21 mouse cellular contexts compared by ENCODE assay signal in the genomic region with DNA sequence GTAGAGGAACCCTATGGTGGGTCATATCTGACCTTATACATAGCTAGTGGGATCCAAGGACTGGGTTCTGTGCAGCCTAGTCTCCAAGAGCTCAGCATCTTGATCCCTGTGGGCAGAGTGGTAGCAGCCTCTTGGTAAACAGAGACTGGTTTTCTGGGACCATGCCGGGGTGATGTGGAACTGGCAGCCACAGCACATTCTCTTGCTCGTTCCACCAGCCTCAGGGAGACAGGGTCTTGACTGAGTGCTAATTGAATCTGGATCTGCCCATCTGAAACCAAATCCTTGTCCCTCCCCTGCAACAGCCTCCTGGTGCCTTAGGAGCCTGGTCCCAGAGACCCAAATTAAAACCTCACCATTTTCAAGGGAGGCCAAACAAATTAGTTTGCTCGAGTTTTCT.
"Had no signal": no experiment of that assay in that cellular context is flagged by ENCODE, and none has a peak within 500 bp of the region (broad histone marks: within the 10 kb centered on the region; RNA-seq: fewer than 3 reads in every experiment).

No protein-coding gene starts in this region.

- H3K27me3 ChIP-seq: intestine, embryonic 15.5 days; limb, embryonic 15.5 days; midbrain, embryonic 12.5 days; midbrain, embryonic 15.5 days; neural tube, embryonic 12.5 days; neural tube, embryonic 15.5 days had no signal

- H3K4me3 ChIP-seq: intestine, embryonic 15.5 days; limb, embryonic 12.5 days; limb, embryonic 15.5 days; midbrain, embryonic 12.5 days; midbrain, embryonic 15.5 days; neural tube, embryonic 12.5 days; neural tube, embryonic 15.5 days had no signal

- DNase-seq: kidney, adult 18-20 months; kidney, adult 9 months; kidney, postnatal 10 days; kidney, postnatal 4 days; left cerebral cortex, postnatal 4 days; liver, postnatal 0 days; lung, embryonic 14.5 days; right cerebral cortex, adult 18-20 months; thymus, adult 18-20 months; thymus, postnatal 36 days had no signal

- H3K4me2 ChIP-seq: intestine, embryonic 15.5 days; limb, embryonic 12.5 days; limb, embryonic 15.5 days; liver, embryonic 11.5 days; lung, embryonic 14.5 days; midbrain, embryonic 12.5 days; midbrain, embryonic 15.5 days; neural tube, embryonic 12.5 days; neural tube, embryonic 15.5 days had no signal

- H3K4me1 ChIP-seq: intestine, embryonic 15.5 days had no signal

- ATAC-seq: intestine, embryonic 15.5 days; liver, postnatal 0 days; lung, postnatal 0 days; midbrain, embryonic 15.5 days had no signal

- H3K36me3 ChIP-seq: intestine, embryonic 15.5 days; limb, embryonic 12.5 days; limb, embryonic 15.5 days; midbrain, embryonic 12.5 days; midbrain, embryonic 15.5 days; neural tube, embryonic 12.5 days; neural tube, embryonic 15.5 days had no signal

- H3K27ac ChIP-seq: intestine, embryonic 15.5 days; limb, embryonic 12.5 days; limb, embryonic 15.5 days; liver, embryonic 14.5 days; macrophage; midbrain, embryonic 12.5 days; midbrain, embryonic 15.5 days; neural tube, embryonic 12.5 days; neural tube, embryonic 15.5 days had no signal

- H3K9ac ChIP-seq: intestine, embryonic 15.5 days; limb, embryonic 12.5 days; limb, embryonic 15.5 days; liver, embryonic 14.5 days; liver, postnatal 0 days; lung, embryonic 14.5 days; midbrain, embryonic 12.5 days; midbrain, embryonic 15.5 days; neural tube, embryonic 12.5 days; neural tube, embryonic 15.5 days had no signal

- H3K9me3 ChIP-seq: intestine, embryonic 15.5 days; limb, embryonic 12.5 days; limb, embryonic 15.5 days; midbrain, embryonic 12.5 days; midbrain, embryonic 15.5 days; neural tube, embryonic 12.5 days; neural tube, embryonic 15.5 days had no signal
